Mouse (Mus musculus) midbrain, postnatal 0 days (tissue): ENCODE measurements around the gene Vps13d. TPM values are rescaled to one million over a fixed set of nuclear protein-coding genes. Genes with fewer than 3 reads are reported as not detected.

Source experiments
- ATAC-seq: fragments of 200-750 bp; cut with Nextera tagmentation; 2 replicates; pipeline ENCODE4 v1.8.0; 2017; ENCODE audit warnings: moderate number of reproducible peaks, mild to moderate bottlenecking, moderate TSS enrichment, moderate library complexity; ENCODE audit not compliant: low FRiP score
- DNase-seq: peaks from one replicate; pipeline ENCODE4 v3.0.0-alpha.2; 2015; ENCODE audit warnings: low spot score
- H3K27ac ChIP-seq: fragments of 300-500 bp; sonication (generic); 2 replicates; pipeline ENCODE4 v1.5.1; 2014; ENCODE audit warnings: low read depth, mild to moderate bottlenecking, low read length, mixed read lengths
- H3K27me3 ChIP-seq: fragments of 300-500 bp; sonication (generic); 2 replicates; pipeline ENCODE4 v1.6.1; 2014; ENCODE audit warnings: low read length, control low read depth, mixed read lengths; ENCODE audit not compliant: insufficient read depth
- H3K36me3 ChIP-seq: fragments of 300-500 bp; sonication (generic); 2 replicates; pipeline ENCODE4 v1.6.1; 2014; ENCODE audit warnings: low read length, control low read depth, mixed read lengths; ENCODE audit not compliant: insufficient read depth
- H3K4me1 ChIP-seq: fragments of 300-500 bp; sonication (generic); 2 replicates; pipeline ENCODE4 v1.6.1; 2014; ENCODE audit warnings: mild to moderate bottlenecking, control low read depth, antibody characterized with exemption, low read length, mixed read lengths; ENCODE audit not compliant: insufficient read depth
- H3K4me2 ChIP-seq: fragments of 300-500 bp; sonication (generic); 2 replicates; pipeline ENCODE4 v1.6.1; 2014; ENCODE audit warnings: low read depth, mild to moderate bottlenecking, low read length, mixed read lengths; ENCODE audit not compliant: poor library complexity, severe bottlenecking
- H3K4me3 ChIP-seq: fragments of 300-500 bp; sonication (generic); 2 replicates; pipeline ENCODE4 v1.5.1; 2014; ENCODE audit warnings: low read depth, mild to moderate bottlenecking, low read length, moderate library complexity
- H3K9ac ChIP-seq: fragments of 300-500 bp; sonication (generic); replicated peaks from 2 replicates; pipeline ENCODE4 v1.6.1; 2014; ENCODE audit warnings: mild to moderate bottlenecking, low read length, moderate library complexity, mixed read lengths; ENCODE audit not compliant: poor library complexity, severe bottlenecking
- H3K9me3 ChIP-seq: fragments of 300-500 bp; sonication (generic); 2 replicates; pipeline ENCODE4 v1.6.1; 2016; ENCODE audit warnings: low read length, control low read depth
- CTCF ChIP-seq: IDR thresholded peaks from 2 replicates; pipeline ENCODE4 v1.5.1; 2016; ENCODE audit warnings: antibody characterized with exemption, mild to moderate bottlenecking
- WGBS: fragments of 180-500 bp; shearing (Covaris S2); extraction: QIAGEN DNeasy Blood & Tissue Kit; methylation state at CpG from one replicate; pipeline ENCODE4 v1.1.7; 2014; 5-methylcytosine and 5-hydroxymethylcytosine counted together
- polyA plus RNA-seq: library from polyadenylated mRNA; unstranded; fragments of >200 nt; fragmentation: Nextera tagmentation; extraction: Ambion mirVana; gene quantifications from 2 replicates; pipeline ENCODE4 v1.2.1, GENCODE M21; 2015
- total RNA-seq: library from RNA; depleted of rRNA; stranded (reverse); fragments of >200 nt; gene quantifications from 2 replicates; pipeline ENCODE4 v1.2.3, GENCODE M21; 2014

Vps13d gene
- total and polyA plus RNA-seq, 2 experiments from 2014 or later: 9.1 to 35.6 TPM

- Histone ChIP-seq H3K36me3 (no peaks in the 10 kb centered on the region), H3K9me3 (no peaks in the 10 kb centered on the region), H3K4me2 (no peak overlapping the region), H3K27ac (0 out of 2 replicates have a peak overlapping the region, but pooled peaks have one; percentile 18), H3K4me3 (no peak overlapping the region), H3K27me3 (no peaks in the 10 kb centered on the region), H3K4me1 (no peaks in the 10 kb centered on the region), H3K9ac (no peak overlapping the region)
- WGBS: 22% methylated on average over 9 of the region's 9 CpGs
- ATAC-seq (peak; percentile 67), DNase-seq (peak; percentile 64)
- no peak for TF ChIP-seq CTCF
These were observed 245.1 kb downstream of the Vps13d start for GRCm38 (mm10) chr4:144949441-144950326.

DNA sequence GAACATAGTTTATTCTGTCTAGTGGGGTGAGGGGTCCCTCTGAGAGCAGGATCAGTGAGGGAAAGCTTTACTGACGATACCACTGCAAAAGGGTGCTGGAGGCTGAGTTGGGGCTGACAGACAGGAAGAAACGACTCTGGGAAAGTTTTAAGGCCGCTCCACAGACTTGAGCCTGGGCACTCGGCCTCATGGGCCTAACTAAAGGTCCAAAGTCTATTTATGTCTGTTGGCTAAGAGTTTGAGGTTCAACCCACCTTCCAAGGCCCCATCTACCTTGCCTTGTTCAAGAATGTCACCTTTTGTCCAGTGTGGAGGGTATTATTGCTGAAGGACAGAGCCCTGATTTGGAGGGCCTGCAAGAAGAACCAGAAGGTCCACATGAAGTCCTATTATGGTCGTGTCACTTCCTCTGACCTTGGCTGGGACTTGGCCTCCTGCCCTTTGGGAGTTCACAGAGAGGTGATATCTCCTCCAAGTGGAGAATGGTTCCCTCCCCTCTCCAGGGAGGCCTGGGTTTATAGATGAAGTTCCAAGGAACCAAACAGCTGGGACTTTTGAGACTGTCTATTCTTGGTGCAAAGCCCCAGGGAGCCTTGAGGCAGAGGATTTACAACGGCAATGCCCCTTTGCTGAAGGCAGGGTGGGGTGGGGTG, 246.9 kb downstream of the Vps13d start:
- no peak for ATAC-seq
- no peak overlapping the region for H3K9ac ChIP-seq
- H3K27ac ChIP-seq: no peak overlapping the region
- no peaks in the 10 kb centered on the region for H3K27me3 ChIP-seq
- WGBS: 73% methylated on average over 6 of the region's 6 CpGs
- H3K4me2 ChIP-seq: no peak overlapping the region
- DNase-seq: no peak
- no peak for TF ChIP-seq CTCF
- no peak overlapping the region for H3K4me3 ChIP-seq
- no peaks in the 10 kb centered on the region for H3K36me3 ChIP-seq
- H3K9me3 ChIP-seq: no peaks in the 10 kb centered on the region
- H3K4me1 ChIP-seq: no peaks in the 10 kb centered on the region

- H3K27me3 ChIP-seq: no peaks in the 10 kb centered on the region
- no peaks in the 10 kb centered on the region for H3K4me1 ChIP-seq
- H3K27ac ChIP-seq: no peak overlapping the region
- no peaks in the 10 kb centered on the region for H3K36me3 ChIP-seq
- no peak overlapping the region for H3K4me3 ChIP-seq
- TF ChIP-seq CTCF: no peak
- 89% methylated on average over 5 of the region's 5 CpGs for WGBS
- DNase-seq (no peak), ATAC-seq (no peak)
- no peaks in the 10 kb centered on the region for H3K9me3 ChIP-seq
- H3K9ac ChIP-seq: no peak overlapping the region
- no peak overlapping the region for H3K4me2 ChIP-seq
These were observed 251.5 kb downstream of the Vps13d start for GRCm38 (mm10) chr4:144943273-144943672.

- WGBS: 93% methylated on average over 3 of the region's 3 CpGs
- H3K9ac ChIP-seq: no peak overlapping the region
- no peak for TF ChIP-seq CTCF
- DNase-seq: no peak
- ATAC-seq: no peak
- H3K27ac ChIP-seq: no peak overlapping the region
- no peaks in the 10 kb centered on the region for H3K36me3 ChIP-seq
- H3K9me3 ChIP-seq: no peaks in the 10 kb centered on the region
- H3K27me3 ChIP-seq: no peaks in the 10 kb centered on the region
- no peak overlapping the region for H3K4me2 ChIP-seq
- H3K4me1 ChIP-seq: no peaks in the 10 kb centered on the region
- no peak overlapping the region for H3K4me3 ChIP-seq
These were observed 252.4 kb downstream of the Vps13d start for GRCm38 (mm10) chr4:144942433-144942832.

DNA sequence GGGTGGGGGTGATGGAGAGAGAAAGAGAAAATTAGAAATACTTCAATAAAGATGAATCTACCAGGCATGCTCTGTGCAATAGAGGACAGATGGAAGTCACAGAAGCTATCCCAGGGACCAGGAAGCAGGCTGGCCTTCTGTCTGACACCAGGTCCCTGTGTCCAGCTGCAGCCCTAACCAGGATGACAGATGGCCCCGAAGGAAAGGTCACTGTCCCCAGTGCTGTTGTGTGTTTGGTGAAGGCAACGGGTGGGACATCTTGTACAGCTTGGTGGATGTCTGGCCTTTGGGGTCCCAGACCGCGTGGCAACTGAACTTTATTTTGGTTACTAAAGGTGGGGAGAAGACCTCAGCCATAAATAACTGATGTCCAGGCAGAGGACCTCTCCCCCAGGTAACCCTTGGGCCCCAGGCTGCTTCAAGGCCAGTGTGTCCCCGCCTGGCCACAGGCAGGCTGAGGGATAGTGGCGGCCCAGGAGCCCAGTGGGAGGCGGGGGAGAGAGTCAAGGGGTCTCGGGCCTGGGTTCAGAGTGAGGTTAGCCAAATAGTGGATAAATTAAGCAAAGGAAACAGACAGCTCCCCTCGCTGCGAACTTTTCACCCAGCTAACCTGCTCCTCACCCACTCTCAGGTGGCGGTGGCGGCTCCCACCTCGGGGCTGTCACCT, 253.9 kb downstream of the Vps13d start:
- TF ChIP-seq CTCF: no peak
- no peaks in the 10 kb centered on the region for H3K9me3 ChIP-seq
- ATAC-seq (no peak), DNase-seq (no peak)
- H3K4me2 ChIP-seq: no peak overlapping the region
- 82% methylated on average over 13 of the region's 13 CpGs for WGBS
- H3K4me3 ChIP-seq: no peak overlapping the region
- no peaks in the 10 kb centered on the region for H3K4me1 ChIP-seq
- no peaks in the 10 kb centered on the region for H3K27me3 ChIP-seq
- H3K36me3 ChIP-seq: no peaks in the 10 kb centered on the region
- H3K27ac ChIP-seq: no peak overlapping the region
- no peak overlapping the region for H3K9ac ChIP-seq
